28 mouse cellular contexts compared by ENCODE assay signal in genomic region chr5:127929687-127930086, GRCm38 (mm10).
DNase-seq lines count a peak whose midpoint lies in the region; ATAC-seq lines count a peak whose summit lies in the region.
"Had no signal": no experiment of that assay in that cellular context is flagged by ENCODE, and none has a peak within 500 bp of the region (broad histone marks: within the 10 kb centered on the region; RNA-seq: fewer than 3 reads in every experiment).

No protein-coding gene starts in this region.

- H3K4me3 ChIP-seq in forebrain, embryonic 14.5 days (ENCODE audit: low read depth, low read length) = no peak overlapping the region
- H3K4me3 ChIP-seq in forebrain, embryonic 11.5 days (ENCODE audit: low read depth, low read length) = no peak overlapping the region
- H3K4me3 ChIP-seq in midbrain, embryonic 14.5 days (replicated peaks; ENCODE audit: low read depth, low read length) = no peak overlapping the region
- no peak overlapping the region for H3K4me3 ChIP-seq in midbrain, embryonic 11.5 days (ENCODE audit: low read depth, low read length)
- H3K4me3 ChIP-seq: embryonic facial prominence, embryonic 13.5 days; embryonic facial prominence, embryonic 15.5 days; erythroblast, embryonic 14.5 days; forebrain, embryonic 10.5 days; forebrain, embryonic 13.5 days had no signal

- no peak overlapping the region for H3K4me2 ChIP-seq in forebrain, embryonic 14.5 days (ENCODE audit: low read length)
- no peak overlapping the region for H3K4me2 ChIP-seq in forebrain, embryonic 11.5 days (ENCODE audit: low read depth, low read length, severe bottlenecking)
- no peak overlapping the region for H3K4me2 ChIP-seq in midbrain, embryonic 14.5 days (ENCODE audit: low read length)
- H3K4me2 ChIP-seq in midbrain, embryonic 11.5 days = no peak overlapping the region
- H3K4me2 ChIP-seq: embryonic facial prominence, embryonic 13.5 days; embryonic facial prominence, embryonic 15.5 days; forebrain, embryonic 13.5 days had no signal

- ATAC-seq in forebrain, embryonic 14.5 days = no peak
- no peak for ATAC-seq in forebrain, embryonic 11.5 days (replicated peaks; ENCODE audit: low FRiP score)
- ATAC-seq in midbrain, embryonic 14.5 days (ENCODE audit: low FRiP score, low TSS enrichment) = no peak
- ATAC-seq in midbrain, embryonic 11.5 days (ENCODE audit: low FRiP score) = no peak
- ATAC-seq: activated CD4-positive, CD25-positive, alpha-beta regulatory T cell, adult 4 months; CD4-positive, CD25-positive, alpha-beta regulatory T cell, adult 4 months; forebrain, embryonic 13.5 days; forebrain, embryonic 16.5 days; Patski had no signal

- no peaks in the 10 kb centered on the region for H3K27me3 ChIP-seq in forebrain, embryonic 14.5 days (replicated peaks; ENCODE audit: control insufficient read depth, insufficient read depth, low read length)
- H3K27me3 ChIP-seq in forebrain, embryonic 11.5 days (ENCODE audit: control insufficient read depth, insufficient read depth, low read length) = no peaks in the 10 kb centered on the region
- no peaks in the 10 kb centered on the region for H3K27me3 ChIP-seq in midbrain, embryonic 14.5 days (ENCODE audit: control insufficient read depth, insufficient read depth, low read length)
- no peaks in the 10 kb centered on the region for H3K27me3 ChIP-seq in midbrain, embryonic 11.5 days (ENCODE audit: control insufficient read depth, insufficient read depth, low read length)
- H3K27me3 ChIP-seq: CH12.LX; embryonic facial prominence, embryonic 13.5 days; embryonic facial prominence, embryonic 15.5 days; forebrain, embryonic 13.5 days; Patski had no signal

- no peaks in the 10 kb centered on the region for H3K36me3 ChIP-seq in forebrain, embryonic 14.5 days (ENCODE audit: control insufficient read depth, insufficient read depth, low read length)
- no peaks in the 10 kb centered on the region for H3K36me3 ChIP-seq in forebrain, embryonic 11.5 days (ENCODE audit: control insufficient read depth, insufficient read depth, low read length)
- H3K36me3 ChIP-seq in midbrain, embryonic 14.5 days (ENCODE audit: control insufficient read depth, insufficient read depth, low read length) = no peaks in the 10 kb centered on the region
- no peaks in the 10 kb centered on the region for H3K36me3 ChIP-seq in midbrain, embryonic 11.5 days (ENCODE audit: control insufficient read depth, insufficient read depth, low read length)
- H3K36me3 ChIP-seq: embryonic facial prominence, embryonic 13.5 days; embryonic facial prominence, embryonic 15.5 days; forebrain, embryonic 10.5 days; G1E had no signal

- 0 out of 2 replicates have a peak, but pooled peaks cover 3% of the 10 kb centered on the region for H3K9me3 ChIP-seq in forebrain, embryonic 14.5 days (replicated peaks; ENCODE audit: control insufficient read depth, low read length)
- H3K9me3 ChIP-seq in forebrain, embryonic 11.5 days (ENCODE audit: control insufficient read depth, low read length) = no peaks in the 10 kb centered on the region
- peaks cover 3% of the 10 kb centered on the region; the same call in 1 of the 2 replicates for H3K9me3 ChIP-seq in midbrain, embryonic 14.5 days (ENCODE audit: control insufficient read depth, low read length)
- no peaks in the 10 kb centered on the region for H3K9me3 ChIP-seq in midbrain, embryonic 11.5 days (ENCODE audit: control insufficient read depth, low read length)
- H3K9me3 ChIP-seq: embryonic facial prominence, embryonic 13.5 days; embryonic facial prominence, embryonic 15.5 days; forebrain, embryonic 10.5 days had no signal

- H3K9ac ChIP-seq in forebrain, embryonic 14.5 days (ENCODE audit: low read length) = no peak overlapping the region
- no peak overlapping the region for H3K9ac ChIP-seq in forebrain, embryonic 11.5 days (ENCODE audit: low read length)
- H3K9ac ChIP-seq in midbrain, embryonic 14.5 days (replicated peaks; ENCODE audit: low read length) = no peak overlapping the region
- H3K9ac ChIP-seq in midbrain, embryonic 11.5 days (ENCODE audit: low read length) = no peak overlapping the region
- H3K9ac ChIP-seq: embryonic facial prominence, embryonic 13.5 days; embryonic facial prominence, embryonic 15.5 days; forebrain, embryonic 13.5 days had no signal

- 36% methylated on average over 14 of the region's 14 CpGs for WGBS in forebrain, embryonic 14.5 days
- WGBS in forebrain, embryonic 11.5 days = 74% methylated on average over 14 of the region's 14 CpGs
- 75% methylated on average over 14 of the region's 14 CpGs for WGBS in midbrain, embryonic 14.5 days
- 90% methylated on average over 14 of the region's 14 CpGs for WGBS in midbrain, embryonic 11.5 days

- DNase-seq in forebrain, embryonic 14.5 days (ENCODE audit: low spot score) = peak; percentile 37
- no peak for DNase-seq in forebrain, embryonic 11.5 days (ENCODE audit: low spot score)
- peak; percentile 31 for DNase-seq in midbrain, embryonic 14.5 days
- DNase-seq in midbrain, embryonic 11.5 days (ENCODE audit: low spot score, missing footprints) = no peak
- peak; percentile 58 for DNase-seq in retina, postnatal 1 day
- no peak for DNase-seq in retina, embryonic 14.5 days (ENCODE audit: low spot score)
- DNase-seq: adrenal gland, adult 8-10 months; adrenal gland, postnatal 14 days; adrenal gland, postnatal 36 days; B cell, adult 2 months; cerebellum, adult 11 months; cerebellum, adult 18-20 months; cerebellum, adult 8-10 months; cerebellum, adult 9-11 months; cerebellum, postnatal 14 days; cerebellum, postnatal 36 days; embryo, embryonic 11 days had no signal

- no peak overlapping the region for H3K27ac ChIP-seq in forebrain, embryonic 14.5 days (ENCODE audit: low read depth, low read length)
- H3K27ac ChIP-seq in forebrain, embryonic 11.5 days (ENCODE audit: low read depth, low read length) = no peak overlapping the region
- H3K27ac ChIP-seq in midbrain, embryonic 14.5 days (replicated peaks; ENCODE audit: low read depth, low read length) = no peak overlapping the region
- H3K27ac ChIP-seq in midbrain, embryonic 11.5 days (ENCODE audit: low read depth, low read length) = no peak overlapping the region
- H3K27ac ChIP-seq: embryonic facial prominence, embryonic 13.5 days; embryonic facial prominence, embryonic 15.5 days; forebrain, embryonic 10.5 days; forebrain, embryonic 13.5 days had no signal

- no peaks in the 10 kb centered on the region; the same call in 1 of the 2 replicates for H3K4me1 ChIP-seq in forebrain, embryonic 14.5 days (ENCODE audit: control insufficient read depth, insufficient read depth, low read length)
- H3K4me1 ChIP-seq in forebrain, embryonic 11.5 days (replicated peaks; ENCODE audit: control insufficient read depth, insufficient read depth, low read length) = no peaks in the 10 kb centered on the region
- peaks cover under 1% of the 10 kb centered on the region; the same call in 1 of the 2 replicates for H3K4me1 ChIP-seq in midbrain, embryonic 14.5 days (ENCODE audit: control insufficient read depth, insufficient read depth, low read length)
- no peaks in the 10 kb centered on the region for H3K4me1 ChIP-seq in midbrain, embryonic 11.5 days (ENCODE audit: control insufficient read depth, insufficient read depth, low read length)
- H3K4me1 ChIP-seq: embryonic facial prominence, embryonic 13.5 days; embryonic facial prominence, embryonic 15.5 days had no signal

Comparison
In these comparisons a context has a peak if more than half of its experiments do, and no peak if none do; other contexts are left out.
1. DNase-seq: peak in forebrain, embryonic 14.5 days (single experiment), midbrain, embryonic 14.5 days (single experiment) and retina, postnatal 1 day (single experiment); none in forebrain, embryonic 11.5 days (single experiment), midbrain, embryonic 11.5 days (single experiment) and retina, embryonic 14.5 days (single experiment).